Mouse (Mus musculus): ENCODE measurements around the gene Foxn2.

GRCm38 (mm10) chr17:88458079-88458478 is 17.6 kb downstream of the Foxn2 start:
- TF ChIP-seq GATA1 (IDR thresholded peaks at IDR 0.05; ENCODE audit: borderline replicate concordance, low read length): no peak
- TF ChIP-seq FLI1 (IDR thresholded peaks at IDR 0.05; ENCODE audit: low read length): no peak

Measured in megakaryocyte, embryonic 14.5 days (primary cell).